Mouse (Mus musculus): Measurements from ENCODE around the gene S100a16. TPM values are rescaled to one million over a fixed set of nuclear protein-coding genes. Genes with fewer than 3 reads are reported as not detected.

Gene S100a16
- polyA plus RNA-seq (2014; fragmentation: Illumina TruSeq; extraction: RNeasy Lipid Tissue Mini Kit (QIAGEN cat#74804); ENCODE audit: low read depth, low replicate concordance), result 139 TPM

GRCm38 (mm10) chr3:90537141-90537904 is at the start of gene S100a16:
TSS of gene S100a16 (plus strand) at chr3:90537254.

DNA sequence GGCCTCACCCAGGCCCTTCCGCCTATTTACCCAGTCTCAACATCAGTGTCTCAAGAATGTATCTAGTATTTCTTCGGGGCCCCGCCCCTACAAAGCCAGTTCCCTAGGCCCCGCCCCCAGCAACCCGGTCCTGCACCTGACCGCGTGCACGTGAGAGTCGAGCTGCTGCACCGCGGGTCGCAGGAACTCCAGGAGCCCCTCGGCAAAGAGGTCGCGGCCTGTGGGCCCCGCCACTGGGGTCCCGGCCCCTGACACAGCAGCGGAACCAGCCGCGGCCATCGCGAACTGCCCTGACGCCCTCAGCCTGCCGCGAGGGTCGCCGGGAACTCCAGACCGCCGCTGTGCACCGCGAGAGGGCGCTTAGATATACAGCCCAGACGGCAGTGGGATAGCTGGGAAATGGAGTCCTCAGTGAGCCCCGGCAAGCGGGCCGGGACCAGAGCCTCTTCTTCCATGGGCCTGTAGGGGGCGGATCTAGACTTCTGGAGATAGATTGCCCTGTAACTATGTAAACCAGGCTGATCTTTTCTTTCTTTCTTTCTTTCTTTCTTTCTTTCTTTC is 46.3 kb upstream of the S100a16 start, which contains the start of gene Snapin:
Gene Snapin, minus strand, starts transcription at position 338 of the 561 bp plus-strand sequence.

GRCm38 (mm10) chr3:90508950-90509746 is 27.9 kb upstream of the S100a16 start, which contains the start of gene Chtop:
TSS of gene Chtop (minus strand) at chr3:90509498.

GRCm38 (mm10) chr3:90513796-90514590 is 23.1 kb upstream of the S100a16 start, which contains the start of the genes S100a1 and S100a13:
TSS of gene S100a1 (minus strand) at chr3:90514392.
TSS of gene S100a13 (plus strand) at chr3:90514435.

GRCm38 (mm10) chr3:90526580-90526979 is 10.5 kb upstream of the S100a16 start, which contains the start of gene S100a14:
TSS of gene S100a14 (plus strand) at chr3:90526856.

DNA sequence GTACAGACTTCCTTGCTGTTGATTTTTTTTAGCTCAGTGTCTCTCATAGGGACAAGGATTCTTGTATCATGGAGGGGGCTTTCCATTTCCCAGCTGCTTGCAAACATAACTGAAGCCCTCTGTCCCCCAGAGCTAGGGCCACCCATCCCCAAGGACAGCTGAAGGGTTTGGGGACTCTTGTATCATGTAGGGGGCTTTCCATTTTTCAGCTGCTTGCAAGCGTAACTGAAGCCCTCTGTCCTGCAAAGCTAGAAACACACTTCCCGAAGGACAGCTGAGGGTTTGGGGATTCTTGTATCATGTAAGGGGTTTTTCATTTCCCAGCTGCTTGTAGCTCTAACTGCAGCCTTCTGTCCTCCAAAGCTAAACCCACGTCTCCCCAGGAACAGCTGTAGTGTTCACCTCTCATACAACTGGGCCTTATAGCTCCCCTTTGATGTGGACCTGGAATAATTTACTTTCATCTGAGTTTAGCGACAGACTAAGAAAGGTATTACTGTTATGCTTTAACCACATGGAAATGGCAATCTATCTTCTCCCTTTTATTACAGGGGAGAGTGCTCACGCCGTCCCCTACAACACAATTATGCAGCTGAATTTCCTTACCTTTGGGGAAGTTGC is 23.1 kb downstream of the S100a16 start, which contains the start of gene S100a3:
Gene S100a3, plus strand, starts transcription at position 571 of the 621 bp plus-strand sequence.

DNA sequence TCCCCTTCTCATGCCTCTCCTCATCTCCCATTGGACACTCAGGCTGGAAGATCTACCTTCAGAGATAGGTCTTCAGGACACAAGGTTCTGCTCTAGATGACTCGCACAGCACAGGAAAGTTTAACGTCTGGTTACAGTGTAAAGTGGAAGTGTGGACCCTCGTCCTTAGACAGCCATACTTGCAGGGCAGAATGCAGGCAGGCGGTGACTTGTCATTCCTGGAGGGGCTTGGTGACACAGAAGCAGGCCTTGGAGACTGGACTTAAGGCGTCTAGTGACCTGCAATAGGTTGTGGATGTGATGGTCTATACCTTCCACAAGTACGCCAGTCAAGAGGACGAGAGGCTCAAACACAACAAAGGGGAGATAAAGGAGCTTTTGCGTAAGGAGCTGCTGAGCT is 52.9 kb downstream of the S100a16 start, which contains the start of gene S100a2:
Gene S100a2, plus strand, starts transcription at position 301 of the 400 bp plus-strand sequence.

Other genes starting within 250 kb of the S100a16 start
- 19.4 TPM for gene Gatad2b, start 244.1 kb upstream of the S100a16 start, polyA plus RNA-seq (2014; fragmentation: Illumina TruSeq; extraction: RNeasy Lipid Tissue Mini Kit (QIAGEN cat#74804); ENCODE audit: low read depth, low replicate concordance)
- 5.7 TPM for gene Slc27a3, start 147.3 kb upstream of the S100a16 start, polyA plus RNA-seq (2014; fragmentation: Illumina TruSeq; extraction: RNeasy Lipid Tissue Mini Kit (QIAGEN cat#74804); ENCODE audit: low read depth, low replicate concordance)
- 33.2 TPM for gene Ints3, start 103.6 kb upstream of the S100a16 start, polyA plus RNA-seq (2014; fragmentation: Illumina TruSeq; extraction: RNeasy Lipid Tissue Mini Kit (QIAGEN cat#74804); ENCODE audit: low read depth, low replicate concordance)
- gene Npr1, start 71.4 kb upstream of the S100a16 start, polyA plus RNA-seq (2014; fragmentation: Illumina TruSeq; extraction: RNeasy Lipid Tissue Mini Kit (QIAGEN cat#74804); ENCODE audit: low read depth, low replicate concordance), result 28.7 TPM
- gene Ilf2, start 61.1 kb upstream of the S100a16 start, polyA plus RNA-seq (2014; fragmentation: Illumina TruSeq; extraction: RNeasy Lipid Tissue Mini Kit (QIAGEN cat#74804); ENCODE audit: low read depth, low replicate concordance), result 60.7 TPM
- gene Snapin, start 46.2 kb upstream of the S100a16 start, polyA plus RNA-seq (2014; fragmentation: Illumina TruSeq; extraction: RNeasy Lipid Tissue Mini Kit (QIAGEN cat#74804); ENCODE audit: low read depth, low replicate concordance), result 66.2 TPM
- 83.0 TPM for gene Chtop, start 27.8 kb upstream of the S100a16 start, polyA plus RNA-seq (2014; fragmentation: Illumina TruSeq; extraction: RNeasy Lipid Tissue Mini Kit (QIAGEN cat#74804); ENCODE audit: low read depth, low replicate concordance)
- 258 TPM for gene S100a1, start 22.9 kb upstream of the S100a16 start, polyA plus RNA-seq (2014; fragmentation: Illumina TruSeq; extraction: RNeasy Lipid Tissue Mini Kit (QIAGEN cat#74804); ENCODE audit: low read depth, low replicate concordance)
- 64.5 TPM for gene S100a13, start 22.8 kb upstream of the S100a16 start, polyA plus RNA-seq (2014; fragmentation: Illumina TruSeq; extraction: RNeasy Lipid Tissue Mini Kit (QIAGEN cat#74804); ENCODE audit: low read depth, low replicate concordance)
- 8.3 TPM for gene S100a14, start 10.4 kb upstream of the S100a16 start, polyA plus RNA-seq (2014; fragmentation: Illumina TruSeq; extraction: RNeasy Lipid Tissue Mini Kit (QIAGEN cat#74804); ENCODE audit: low read depth, low replicate concordance)
- gene S100a3, start 23.3 kb downstream of the S100a16 start, polyA plus RNA-seq (2014; fragmentation: Illumina TruSeq; extraction: RNeasy Lipid Tissue Mini Kit (QIAGEN cat#74804); ENCODE audit: low read depth, low replicate concordance), result not detected
- gene S100a2, start 53.0 kb downstream of the S100a16 start, polyA plus RNA-seq (2014; fragmentation: Illumina TruSeq; extraction: RNeasy Lipid Tissue Mini Kit (QIAGEN cat#74804); ENCODE audit: low read depth, low replicate concordance), result not detected
- gene Gm42674, start 64.7 kb downstream of the S100a16 start, polyA plus RNA-seq (2014; fragmentation: Illumina TruSeq; extraction: RNeasy Lipid Tissue Mini Kit (QIAGEN cat#74804); ENCODE audit: low read depth, low replicate concordance), result not detected
- 80.2 TPM for gene S100a4, start 66.5 kb downstream of the S100a16 start, polyA plus RNA-seq (2014; fragmentation: Illumina TruSeq; extraction: RNeasy Lipid Tissue Mini Kit (QIAGEN cat#74804); ENCODE audit: low read depth, low replicate concordance)
- gene S100a5, start 71.3 kb downstream of the S100a16 start, polyA plus RNA-seq (2014; fragmentation: Illumina TruSeq; extraction: RNeasy Lipid Tissue Mini Kit (QIAGEN cat#74804); ENCODE audit: low read depth, low replicate concordance), result not detected
- gene S100a6, start 75.6 kb downstream of the S100a16 start, polyA plus RNA-seq (2014; fragmentation: Illumina TruSeq; extraction: RNeasy Lipid Tissue Mini Kit (QIAGEN cat#74804); ENCODE audit: low read depth, low replicate concordance), result 241 TPM
- gene S100a7a, start 116.8 kb downstream of the S100a16 start, polyA plus RNA-seq (2014; fragmentation: Illumina TruSeq; extraction: RNeasy Lipid Tissue Mini Kit (QIAGEN cat#74804); ENCODE audit: low read depth, low replicate concordance), result 0.73 TPM
- 2.7 TPM for gene S100a8, start 131.7 kb downstream of the S100a16 start, polyA plus RNA-seq (2014; fragmentation: Illumina TruSeq; extraction: RNeasy Lipid Tissue Mini Kit (QIAGEN cat#74804); ENCODE audit: low read depth, low replicate concordance)
- 2.7 TPM for gene S100a9, start 158.5 kb downstream of the S100a16 start, polyA plus RNA-seq (2014; fragmentation: Illumina TruSeq; extraction: RNeasy Lipid Tissue Mini Kit (QIAGEN cat#74804); ENCODE audit: low read depth, low replicate concordance)
- 0.48 TPM for gene Pglyrp4, start 189.7 kb downstream of the S100a16 start, polyA plus RNA-seq (2014; fragmentation: Illumina TruSeq; extraction: RNeasy Lipid Tissue Mini Kit (QIAGEN cat#74804); ENCODE audit: low read depth, low replicate concordance)
- not detected for gene Gm5849, start 240.6 kb downstream of the S100a16 start, polyA plus RNA-seq (2014; fragmentation: Illumina TruSeq; extraction: RNeasy Lipid Tissue Mini Kit (QIAGEN cat#74804); ENCODE audit: low read depth, low replicate concordance)